In genomic region chr6:85068322-85069022, GRCm38 (mm10) we compare ENCODE assay signal across 8 mouse cellular contexts. TPM values are rescaled to one million over a fixed set of nuclear protein-coding genes. Genes with fewer than 3 reads are reported as not detected.
A peak's percentile ranks its signal among the peaks of the same experiment; 100 is the strongest.
DNase-seq lines count a peak whose midpoint lies in the region; ATAC-seq and TF ChIP-seq lines count a peak whose summit lies in the region.

No protein-coding gene starts in this region.

- peak overlapping the region; percentile 92 for H3K4me3 ChIP-seq in spleen, adult 2 months (ENCODE audit: extremely low read depth, insufficient read depth, insufficient read length)
- peak overlapping the region; percentile 76 for H3K4me3 ChIP-seq in kidney, postnatal 0 days (replicated peaks; ENCODE audit: low read depth, low read length)
- H3K4me3 ChIP-seq in liver, embryonic 15.5 days (replicated peaks) = peak overlapping the region; percentile 71
- peak overlapping the region; percentile 72 for H3K4me3 ChIP-seq in neural tube, embryonic 12.5 days

- no peaks in the 10 kb centered on the region for H3K36me3 ChIP-seq in spleen, adult 2 months (ENCODE audit: control insufficient read depth, insufficient read depth, low read length)
- H3K36me3 ChIP-seq in kidney, postnatal 0 days (ENCODE audit: insufficient read depth, low read length) = no peaks in the 10 kb centered on the region
- no peaks in the 10 kb centered on the region for H3K36me3 ChIP-seq in liver, embryonic 15.5 days (replicated peaks)
- no peaks in the 10 kb centered on the region for H3K36me3 ChIP-seq in neural tube, embryonic 12.5 days

- peak overlapping the region; percentile 86 for H3K4me2 ChIP-seq in kidney, postnatal 0 days (ENCODE audit: low read length)
- H3K4me2 ChIP-seq in liver, embryonic 15.5 days = peak overlapping the region; percentile 78
- peak overlapping the region; percentile 56 for H3K4me2 ChIP-seq in neural tube, embryonic 12.5 days (replicated peaks)

- WGBS in spleen, adult 2 months = 2% methylated on average over 17 of the region's 17 CpGs
- WGBS in kidney, postnatal 0 days = 3% methylated on average over 17 of the region's 17 CpGs
- 3% methylated on average over 17 of the region's 17 CpGs for WGBS in liver, embryonic 15.5 days (ENCODE audit: insufficient replicate concordance)
- WGBS in neural tube, embryonic 12.5 days = 5% methylated on average over 17 of the region's 17 CpGs

- H3K9me3 ChIP-seq in kidney, postnatal 0 days (replicated peaks; ENCODE audit: low read length) = no peaks in the 10 kb centered on the region
- no peaks in the 10 kb centered on the region for H3K9me3 ChIP-seq in liver, embryonic 15.5 days (replicated peaks)
- H3K9me3 ChIP-seq in neural tube, embryonic 12.5 days = no peaks in the 10 kb centered on the region

- ATAC-seq in kidney, postnatal 0 days (replicated peaks; ENCODE audit: low FRiP score, low read depth) = peak; percentile 37; the same call in 1 of the 2 replicates
- peak; percentile 33; the same call in 1 of the 2 replicates for ATAC-seq in liver, embryonic 15.5 days (ENCODE audit: insufficient read depth)
- peak; percentile 38 for ATAC-seq in neural tube, embryonic 12.5 days (ENCODE audit: low FRiP score, low read depth)
- ATAC-seq in cerebellum, adult (ENCODE audit: insufficient number of reproducible peaks, low FRiP score, low TSS enrichment) = no peak

- peak overlapping the region; percentile 75 for H3K9ac ChIP-seq in kidney, postnatal 0 days (ENCODE audit: low read depth, low read length)
- H3K9ac ChIP-seq in liver, embryonic 15.5 days = peak overlapping the region; percentile 56
- H3K9ac ChIP-seq in neural tube, embryonic 12.5 days = peak overlapping the region; percentile 88

- TF ChIP-seq POLR2A in spleen, adult 2 months (IDR thresholded peaks at IDR 0.05; ENCODE audit: low read depth, low read length) = no peak

- H3K27ac ChIP-seq in spleen, adult 2 months (ENCODE audit: insufficient read depth, low read length) = no peak overlapping the region
- H3K27ac ChIP-seq in kidney, postnatal 0 days = peak overlapping the region; percentile 65; the same call in 1 of the 2 replicates
- H3K27ac ChIP-seq in liver, embryonic 15.5 days (replicated peaks) = no peak overlapping the region
- no peak overlapping the region for H3K27ac ChIP-seq in neural tube, embryonic 12.5 days

- no peaks in the 10 kb centered on the region for H3K4me1 ChIP-seq in spleen, adult 2 months (ENCODE audit: control insufficient read depth, insufficient read depth, insufficient read length)
- no peaks in the 10 kb centered on the region; the same call in 1 of the 2 replicates for H3K4me1 ChIP-seq in kidney, postnatal 0 days (replicated peaks; ENCODE audit: insufficient read depth, low read length)
- peaks cover 14% of the 10 kb centered on the region; the same call in 1 of the 2 replicates for H3K4me1 ChIP-seq in liver, embryonic 15.5 days (replicated peaks)
- H3K4me1 ChIP-seq in neural tube, embryonic 12.5 days = peaks cover 10% of the 10 kb centered on the region

- DNase-seq in spleen, adult 2 months (ENCODE audit: low read depth in 1 of 2, low spot score in 2 of 2) = no peak
- no peak for DNase-seq in spleen, postnatal 36 days (ENCODE audit: low spot score in 2 of 2)
- peak; percentile 2 for DNase-seq in c-Kit-positive CD71-negative TER-119-negative erythroid progenitor cells, embryonic 14.5 days (ENCODE audit: low read depth)
- peak; percentile 11 to 14 for DNase-seq in heart, adult 9 months (ENCODE audit: low spot score in 2 of 2)
- DNase-seq in kidney, postnatal 0 days (ENCODE audit: low spot score) = peak; percentile 36

- H3K27me3 ChIP-seq in spleen, adult 2 months (ENCODE audit: control insufficient read depth, insufficient read depth, low read length) = no peaks in the 10 kb centered on the region
- no peaks in the 10 kb centered on the region for H3K27me3 ChIP-seq in kidney, postnatal 0 days (ENCODE audit: insufficient read depth, low read length)
- H3K27me3 ChIP-seq in liver, embryonic 15.5 days = peaks cover 19% of the 10 kb centered on the region
- no peaks in the 10 kb centered on the region for H3K27me3 ChIP-seq in neural tube, embryonic 12.5 days (replicated peaks)

- TF ChIP-seq CTCF in spleen, adult 2 months (IDR thresholded peaks at IDR 0.05; ENCODE audit: extremely low read depth, insufficient read depth, insufficient read length, insufficient replicate concordance) = no peak
- no peak; the same call in 1 of the 2 replicates for TF ChIP-seq CTCF in kidney, postnatal 0 days (IDR thresholded peaks at IDR 0.05; ENCODE audit: low read depth)

RNA-seq across cellular contexts. Expression of gene Exoc6b, which starts 0.8 kb away (rescaled TPM):
- polyA plus RNA-seq in spleen, adult 2 months (2012; rRNA removed) = 2.6 and 3.1 TPM in 2 replicates
- 16.7 and 17.1 TPM in 2 replicates for polyA plus RNA-seq in kidney, postnatal 0 days (2015; fragmentation: Nextera tagmentation; extraction: Ambion mirVana)
- 2.7 and 3.3 TPM in 2 replicates for polyA plus RNA-seq in liver, embryonic 15.5 days (2015; fragmentation: Nextera tagmentation; extraction: Ambion mirVana)
- 42.3 and 44.1 TPM in 2 replicates for polyA plus RNA-seq in neural tube, embryonic 12.5 days (2016; fragmentation: Nextera tagmentation; extraction: Ambion mirVana)

Comparison
In these comparisons a context has a peak if more than half of its experiments do, and no peak if none do; other contexts are left out.
1. DNase-seq: peak in c-Kit-positive CD71-negative TER-119-negative erythroid progenitor cells, embryonic 14.5 days (single experiment), heart, adult 9 months (2 of 2) and kidney, postnatal 0 days (single experiment); none in spleen, adult 2 months (0 of 2) and spleen, postnatal 36 days (0 of 2).
2. Peak in every context shown above with its lines, with median percentiles within 50 percentile points of each other: H3K4me3 ChIP-seq, H3K4me2 ChIP-seq and H3K9ac ChIP-seq.